Mouse (Mus musculus) forebrain, embryonic 14.5 days (tissue): ENCODE measurements around the gene Pcca. TPM values are rescaled to one million over a fixed set of nuclear protein-coding genes. Genes with fewer than 3 reads are reported as not detected.

Experiments used
- ATAC-seq: fragments of 200-750 bp; cut with Nextera tagmentation; 2 replicates; pipeline ENCODE4 v1.8.0; 2017; ENCODE audit warnings: mild to moderate bottlenecking, moderate library complexity
- DNase-seq: peaks from one replicate; pipeline ENCODE4 v3.0.0-alpha.2; 2015; ENCODE audit warnings: low spot score
- H3K27ac ChIP-seq: fragments of 300-500 bp; sonication (generic); 2 replicates; pipeline ENCODE4 v1.5.1; 2014; ENCODE audit warnings: low read depth, mild to moderate bottlenecking, control low read depth, low read length, moderate library complexity
- H3K27me3 ChIP-seq: fragments of 300-500 bp; sonication (generic); replicated peaks from 2 replicates; pipeline ENCODE4 v1.6.1; 2014; ENCODE audit warnings: low read length, control low read depth, mixed read lengths; ENCODE audit not compliant: control insufficient read depth, insufficient read depth
- H3K36me3 ChIP-seq: fragments of 300-500 bp; sonication (generic); 2 replicates; pipeline ENCODE4 v1.6.1; 2014; ENCODE audit warnings: low read length, control low read depth; ENCODE audit not compliant: control insufficient read depth, insufficient read depth
- H3K4me1 ChIP-seq: fragments of 300-500 bp; sonication (generic); 2 replicates; pipeline ENCODE4 v1.6.1; 2014; ENCODE audit warnings: antibody characterized with exemption, low read length, control low read depth; ENCODE audit not compliant: control insufficient read depth, insufficient read depth
- H3K4me2 ChIP-seq: fragments of 300-500 bp; sonication (generic); 2 replicates; pipeline ENCODE4 v1.6.1; 2014; ENCODE audit warnings: mild to moderate bottlenecking, control low read depth, low read length
- H3K4me3 ChIP-seq: fragments of 300-500 bp; sonication (generic); 2 replicates; pipeline ENCODE4 v1.5.1; 2014; ENCODE audit warnings: low read depth, low read length, control low read depth
- H3K9ac ChIP-seq: fragments of 300-500 bp; sonication (generic); 2 replicates; pipeline ENCODE4 v1.6.1; 2014; ENCODE audit warnings: mild to moderate bottlenecking, low read length, control low read depth, moderate library complexity
- H3K9me3 ChIP-seq: fragments of 300-500 bp; sonication (generic); replicated peaks from 2 replicates; pipeline ENCODE4 v1.6.1; 2016; ENCODE audit warnings: low read length, control low read depth, mixed read lengths; ENCODE audit not compliant: control insufficient read depth
- WGBS: fragments of 180-500 bp; shearing (Covaris S2); extraction: QIAGEN DNeasy Blood & Tissue Kit; methylation state at CpG from one replicate; pipeline ENCODE4 v1.1.7; 2014; 5-methylcytosine and 5-hydroxymethylcytosine counted together
- polyA plus RNA-seq: library from polyadenylated mRNA; unstranded; fragments of >200 nt; fragmentation: Nextera tagmentation; extraction: Ambion mirVana; gene quantifications from 2 replicates; pipeline ENCODE4 v1.2.1, GENCODE M21; 2014

Gene Pcca
- polyA plus RNA-seq, 1 experiment from 2014 or later, result 25.0 TPM

- H3K36me3 ChIP-seq, result no peaks in the 10 kb centered on the region
- 75% methylated on average over 6 of the region's 6 CpGs for WGBS
- no peak overlapping the region for H3K4me2 ChIP-seq
- peaks cover 9% of the 10 kb centered on the region; the same call in 1 of the 2 replicates for H3K27me3 ChIP-seq
- no peak overlapping the region for H3K27ac ChIP-seq
- H3K9ac ChIP-seq, result no peak overlapping the region
- DNase-seq (no peak), ATAC-seq (no peak)
- peaks cover 17% of the 10 kb centered on the region; the same call in 1 of the 2 replicates for H3K4me1 ChIP-seq
- no peaks in the 10 kb centered on the region for H3K9me3 ChIP-seq
- H3K4me3 ChIP-seq, result no peak overlapping the region
These were observed 335.7 kb downstream of the Pcca start for GRCm38 (mm10) chr14:122869831-122870230.

- no peaks in the 10 kb centered on the region for H3K9me3 ChIP-seq
- H3K4me2 ChIP-seq, result no peak overlapping the region
- 4% methylated on average over 4 of the region's 4 CpGs for WGBS
- H3K36me3 ChIP-seq, result no peaks in the 10 kb centered on the region
- peaks cover 5% of the 10 kb centered on the region; the same call in 1 of the 2 replicates for H3K27me3 ChIP-seq
- ATAC-seq (peak; percentile 80), DNase-seq (peak; percentile 82)
- no peak overlapping the region for H3K9ac ChIP-seq
- no peak overlapping the region for H3K4me3 ChIP-seq
- no peak overlapping the region for H3K27ac ChIP-seq
- H3K4me1 ChIP-seq, result peaks cover 26% of the 10 kb centered on the region; the same call in 1 of the 2 replicates
These were observed 337.9 kb downstream of the Pcca start for GRCm38 (mm10) chr14:122871841-122872580.

GRCm38 (mm10) chr14:122872612-122873011 lies 338.5 kb downstream of the Pcca start:
- WGBS, result 62% methylated on average over 6 of the region's 6 CpGs
- Histone ChIP-seq H3K9ac (no peak overlapping the region), H3K9me3 (no peaks in the 10 kb centered on the region), H3K27ac (no peak overlapping the region), H3K4me3 (no peak overlapping the region), H3K36me3 (no peaks in the 10 kb centered on the region), H3K4me1 (peaks cover 26% of the 10 kb centered on the region; the same call in 1 of the 2 replicates), H3K27me3 (peaks cover 5% of the 10 kb centered on the region; the same call in 1 of the 2 replicates), H3K4me2 (no peak overlapping the region)
- DNase-seq, result no peak
- ATAC-seq, result no peak

DNA sequence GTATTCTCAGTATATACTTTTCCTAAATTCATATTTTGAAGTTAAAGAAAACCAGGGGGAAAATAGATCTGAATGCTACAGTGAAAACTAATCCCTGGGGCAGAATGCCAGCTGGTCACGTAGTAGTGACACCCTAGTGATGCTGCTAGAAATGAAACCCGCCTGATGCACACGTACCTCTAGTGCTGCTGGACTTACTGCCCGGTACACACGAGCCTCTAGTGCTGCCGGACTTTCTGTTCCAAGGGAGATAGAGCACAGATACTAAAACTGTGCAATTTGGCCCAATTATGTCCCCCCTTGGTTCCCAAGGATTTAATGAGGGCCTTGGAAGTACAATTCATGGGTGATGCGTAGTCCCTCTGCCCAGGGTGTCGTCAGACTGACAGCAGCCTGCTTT lies 340.9 kb downstream of the Pcca start:
- Histone ChIP-seq H3K9ac (peak overlapping the region; percentile 45; the same call in 1 of the 2 replicates), H3K4me2 (no peak overlapping the region), H3K9me3 (no peaks in the 10 kb centered on the region), H3K4me3 (no peak overlapping the region), H3K4me1 (peaks cover 19% of the 10 kb centered on the region; the same call in 1 of the 2 replicates), H3K27me3 (0 out of 2 replicates have a peak, but pooled peaks cover 5% of the 10 kb centered on the region), H3K36me3 (no peaks in the 10 kb centered on the region), H3K27ac (peak overlapping the region; percentile 62)
- WGBS, result 43% methylated on average over 8 of the region's 8 CpGs
- DNase-seq, result peak; percentile 41
- ATAC-seq, result no peak

DNA sequence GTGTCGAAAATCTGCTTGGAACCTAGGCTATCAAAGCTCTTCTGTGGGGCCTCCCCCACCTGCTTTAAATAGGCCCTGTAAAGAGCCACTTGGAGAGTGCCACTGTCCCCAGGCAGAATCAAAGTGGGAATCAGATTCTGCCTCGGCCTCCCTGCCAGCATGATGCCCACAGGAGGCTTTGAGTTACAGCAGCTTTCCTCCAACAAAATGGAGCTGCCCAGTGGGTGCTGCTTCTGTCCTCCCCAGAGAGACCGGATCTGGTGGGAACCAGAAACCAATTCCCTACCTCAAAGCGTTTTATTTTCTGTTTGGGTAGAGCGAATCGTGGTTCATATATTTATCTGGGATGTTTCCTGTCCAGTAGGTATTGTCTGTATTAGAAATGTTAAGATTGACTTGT lies 341.5 kb downstream of the Pcca start:
- Histone ChIP-seq H3K27ac (peak overlapping the region; percentile 62), H3K4me3 (no peak overlapping the region), H3K9me3 (no peaks in the 10 kb centered on the region), H3K27me3 (0 out of 2 replicates have a peak, but pooled peaks cover 5% of the 10 kb centered on the region), H3K9ac (peak overlapping the region; percentile 45), H3K4me2 (no peak overlapping the region), H3K4me1 (peaks cover 19% of the 10 kb centered on the region; the same call in 1 of the 2 replicates), H3K36me3 (no peaks in the 10 kb centered on the region)
- 43% methylated on average over 6 of the region's 6 CpGs for WGBS
- DNase-seq (peak; percentile 47), ATAC-seq (peak; percentile 25; the same call in 1 of the 2 replicates)

- H3K4me1 ChIP-seq, result peaks cover 19% of the 10 kb centered on the region; the same call in 1 of the 2 replicates
- 0 out of 2 replicates have a peak, but pooled peaks cover 5% of the 10 kb centered on the region for H3K27me3 ChIP-seq
- DNase-seq (peak; percentile 94), ATAC-seq (peak; percentile 91)
- 2% methylated on average over 6 of the region's 6 CpGs for WGBS
- H3K36me3 ChIP-seq, result no peaks in the 10 kb centered on the region
- H3K9me3 ChIP-seq, result no peaks in the 10 kb centered on the region
- H3K27ac ChIP-seq, result peak overlapping the region; percentile 62; the same call in 1 of the 2 replicates
- no peak overlapping the region for H3K4me2 ChIP-seq
- peak overlapping the region; percentile 45 for H3K9ac ChIP-seq
- no peak overlapping the region for H3K4me3 ChIP-seq
These were observed 342.0 kb downstream of the Pcca start for GRCm38 (mm10) chr14:122876163-122876562.

- Histone ChIP-seq H3K27me3 (0 out of 2 replicates have a peak, but pooled peaks cover 5% of the 10 kb centered on the region), H3K27ac (no peak overlapping the region; the same call in 1 of the 2 replicates), H3K9ac (0 out of 2 replicates have a peak overlapping the region, but pooled peaks have one; percentile 17), H3K4me2 (no peak overlapping the region), H3K36me3 (no peaks in the 10 kb centered on the region), H3K9me3 (no peaks in the 10 kb centered on the region), H3K4me1 (peaks cover 22% of the 10 kb centered on the region; the same call in 1 of the 2 replicates), H3K4me3 (no peak overlapping the region)
- ATAC-seq, result no peak
- no peak for DNase-seq
- 63% methylated on average over 7 of the region's 7 CpGs for WGBS
These were observed 342.6 kb downstream of the Pcca start for GRCm38 (mm10) chr14:122876723-122877122.

DNA sequence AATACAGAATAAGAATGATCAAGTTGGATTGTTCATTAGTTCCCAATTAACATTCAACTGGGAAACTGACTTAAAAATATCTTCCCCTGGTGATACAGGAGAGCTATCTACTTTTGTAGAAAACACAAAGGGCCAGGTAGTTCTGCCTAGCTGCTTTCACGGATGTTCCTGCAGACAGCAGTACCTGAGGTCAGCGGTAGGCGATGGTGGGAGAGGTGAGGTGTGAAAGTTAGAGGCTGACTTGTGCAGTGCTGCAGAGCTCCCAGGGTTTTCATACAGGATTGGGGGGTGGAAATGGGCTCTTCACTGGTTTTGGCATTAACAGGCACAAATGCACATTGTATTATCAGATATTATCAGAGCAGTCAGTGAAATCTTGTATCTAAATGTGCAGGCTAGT lies 343.7 kb downstream of the Pcca start:
- 88% methylated on average over 3 of the region's 3 CpGs for WGBS
- H3K36me3 ChIP-seq, result no peaks in the 10 kb centered on the region
- no peaks in the 10 kb centered on the region for H3K9me3 ChIP-seq
- no peak for DNase-seq
- H3K4me3 ChIP-seq, result no peak overlapping the region
- no peak overlapping the region for H3K4me2 ChIP-seq
- peaks cover 19% of the 10 kb centered on the region for H3K4me1 ChIP-seq
- 0 out of 2 replicates have a peak, but pooled peaks cover 5% of the 10 kb centered on the region for H3K27me3 ChIP-seq
- no peak overlapping the region for H3K9ac ChIP-seq
- no peak for ATAC-seq
- H3K27ac ChIP-seq, result no peak overlapping the region

DNA sequence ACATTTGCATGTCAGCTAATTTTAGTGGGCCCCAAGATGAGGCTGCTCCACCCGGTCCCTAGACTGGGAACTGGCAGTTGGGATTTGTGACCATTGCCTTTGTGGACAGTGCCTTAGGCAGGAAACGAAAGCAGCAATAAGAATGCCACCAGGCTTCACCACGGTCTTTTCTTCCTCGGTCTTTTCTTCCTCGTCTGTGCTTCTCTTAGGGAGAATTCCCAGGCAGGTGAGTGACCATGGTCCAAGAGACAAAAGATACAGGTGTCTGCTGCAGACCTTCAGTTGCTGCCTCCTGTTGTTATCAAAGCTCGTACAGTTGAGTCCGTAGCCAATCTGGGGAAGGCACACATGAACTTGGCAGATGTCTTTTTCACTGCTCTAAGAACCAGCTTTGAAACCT lies 346.2 kb downstream of the Pcca start:
- Histone ChIP-seq H3K9me3 (no peaks in the 10 kb centered on the region), H3K36me3 (no peaks in the 10 kb centered on the region), H3K4me3 (no peak overlapping the region), H3K27me3 (no peaks in the 10 kb centered on the region), H3K27ac (no peak overlapping the region), H3K4me1 (peaks cover 35% of the 10 kb centered on the region), H3K9ac (no peak overlapping the region), H3K4me2 (no peak overlapping the region)
- WGBS, result 69% methylated on average over 7 of the region's 7 CpGs
- DNase-seq, result no peak
- no peak for ATAC-seq
